Mouse (Mus musculus) thymus, adult 2 months (tissue): ENCODE measurements around the gene Mmp23. TPM values are rescaled to one million over a fixed set of nuclear protein-coding genes. Genes with fewer than 3 reads are reported as not detected.

ENCODE experiments used
- DNase-seq: peaks from one replicate; pipeline ENCODE4 v3.0.0; 2021
- H3K27ac ChIP-seq: fragments of 200-500 bp; 2 replicates; pipeline ENCODE4 v1.5.1; 2012; ENCODE audit warnings: low read length, control low read depth; ENCODE audit not compliant: control insufficient read depth, insufficient read depth
- H3K27me3 ChIP-seq: fragments of 200-500 bp; 2 replicates; pipeline ENCODE4 v1.6.1; 2012; ENCODE audit warnings: mild to moderate bottlenecking, low read length, moderate library complexity, mixed read lengths; ENCODE audit not compliant: control insufficient read depth, insufficient read depth
- H3K36me3 ChIP-seq: fragments of 200-500 bp; 2 replicates; pipeline ENCODE4 v1.6.1; 2012; ENCODE audit warnings: mild to moderate bottlenecking, low read length, moderate library complexity; ENCODE audit not compliant: control insufficient read depth, insufficient read depth
- H3K4me1 ChIP-seq: fragments of 200-500 bp; replicated peaks from 2 replicates; pipeline ENCODE4 v1.6.1; 2012; ENCODE audit warnings: low read length; ENCODE audit not compliant: control insufficient read depth, insufficient read depth
- H3K4me3 ChIP-seq: fragments of 200-500 bp; 2 replicates; pipeline ENCODE4 v1.5.1; 2012; ENCODE audit warnings: mild to moderate bottlenecking, low read length, control low read depth, moderate library complexity; ENCODE audit not compliant: control insufficient read depth, insufficient read depth
- CTCF ChIP-seq: fragments of 200-500 bp; IDR thresholded peaks from 2 replicates; pipeline ENCODE4 v1.5.1; 2012; ENCODE audit warnings: mild to moderate bottlenecking, control low read depth, low read length, moderate library complexity, borderline replicate concordance; ENCODE audit not compliant: control insufficient read depth, poor library complexity, insufficient read depth; ENCODE audit errors: extremely low read depth
- POLR2A ChIP-seq: fragments of 200-500 bp; IDR thresholded peaks from 2 replicates; pipeline ENCODE4 v1.6.1; 2012; ENCODE audit warnings: mild to moderate bottlenecking, low read length, control low read depth, moderate library complexity; ENCODE audit not compliant: control insufficient read depth, poor library complexity, insufficient read depth; ENCODE audit errors: extremely low read depth
- WGBS: fragments of 180-500 bp; shearing (Covaris S2); methylation state at CpG from one replicate; pipeline ENCODE4 v1.1.7; 2018; 5-methylcytosine and 5-hydroxymethylcytosine counted together
- polyA plus RNA-seq: library from polyadenylated mRNA; depleted of rRNA; stranded (reverse); fragments of >200 nt; gene quantifications from 2 replicates; pipeline ENCODE4 v1.2.3, GENCODE M21; 2012

Mmp23 gene
- polyA plus RNA-seq, 1 experiment = 17.0 TPM

DNA sequence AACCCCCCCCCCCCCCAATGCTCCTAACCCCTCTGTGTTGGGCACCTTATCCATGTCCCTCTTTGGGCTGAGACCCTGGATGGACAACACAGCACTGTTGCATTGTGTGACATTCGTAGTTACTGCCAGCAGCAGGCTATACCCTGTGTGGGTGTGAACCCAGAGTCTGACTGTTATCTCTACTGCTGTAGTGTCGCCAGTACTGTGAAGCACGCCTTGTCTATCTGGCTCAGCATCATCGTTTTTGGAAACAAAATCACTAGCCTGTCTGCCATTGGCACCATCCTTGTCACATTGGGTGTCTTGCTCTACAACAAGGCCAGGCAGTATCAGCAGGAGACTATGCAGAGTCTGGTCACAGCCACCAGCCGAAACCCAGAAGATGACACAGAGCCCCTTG is 34.9 kb downstream of the Mmp23 start:
- H3K36me3 ChIP-seq = peaks cover 42% of the 10 kb centered on the region
- no peak overlapping the region for H3K4me3 ChIP-seq
- DNase-seq = no peak
- 98% methylated on average over 5 of the region's 5 CpGs for WGBS
- no peak for TF ChIP-seq CTCF
- TF ChIP-seq POLR2A = no peak
- H3K4me1 ChIP-seq = no peaks in the 10 kb centered on the region
- no peak overlapping the region for H3K27ac ChIP-seq
- H3K27me3 ChIP-seq = no peaks in the 10 kb centered on the region

DNA sequence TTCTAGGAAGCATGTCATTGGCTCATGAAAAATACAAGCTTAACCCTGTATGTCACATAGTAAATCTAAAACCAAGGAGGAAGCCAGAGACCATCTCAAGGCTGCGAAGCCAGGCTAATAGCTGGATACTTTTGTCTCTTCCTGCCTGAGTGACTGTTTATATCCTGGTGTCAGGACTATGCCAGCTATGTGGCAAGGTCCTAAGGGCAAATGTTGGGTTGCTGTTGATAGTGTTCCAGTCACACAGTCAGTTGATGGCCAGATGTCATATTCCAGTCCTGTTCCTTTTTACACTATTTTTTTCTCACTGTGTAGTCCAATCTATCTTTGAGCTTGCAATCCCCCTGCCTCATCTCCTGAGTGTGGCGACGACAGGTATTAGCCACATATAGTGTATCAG is 39.9 kb downstream of the Mmp23 start:
- over 99% methylated on average over 3 of the region's 3 CpGs for WGBS
- Histone ChIP-seq H3K4me1 (no peaks in the 10 kb centered on the region), H3K27me3 (no peaks in the 10 kb centered on the region), H3K36me3 (peaks cover 48% of the 10 kb centered on the region), H3K27ac (no peak overlapping the region), H3K4me3 (no peak overlapping the region)
- TF ChIP-seq CTCF (no peak), POLR2A (no peak)
- DNase-seq = no peak

DNA sequence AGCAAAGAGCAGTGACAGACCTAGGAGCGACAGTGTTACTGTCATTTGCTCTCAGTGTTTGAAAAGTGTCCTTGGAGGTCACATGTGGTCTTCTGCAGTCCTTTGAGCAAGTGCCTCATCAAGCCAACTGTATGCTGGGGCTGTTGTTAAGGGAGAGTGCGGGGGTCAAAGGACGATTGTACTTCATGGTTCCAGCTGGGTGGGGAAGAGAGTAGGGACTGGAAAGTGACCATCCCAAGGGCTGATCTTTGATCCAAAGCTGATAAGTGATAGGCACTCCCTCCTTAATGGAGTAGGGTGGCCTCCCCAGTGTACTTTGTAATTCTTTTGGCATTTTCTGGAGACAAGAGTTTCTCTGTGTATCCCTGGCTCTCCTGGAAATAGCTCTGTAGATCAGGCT is 41.3 kb downstream of the Mmp23 start:
- Histone ChIP-seq H3K36me3 (peaks cover 36% of the 10 kb centered on the region), H3K27ac (no peak overlapping the region), H3K4me1 (no peaks in the 10 kb centered on the region), H3K4me3 (no peak overlapping the region), H3K27me3 (no peaks in the 10 kb centered on the region)
- TF ChIP-seq POLR2A (no peak), CTCF (no peak)
- DNase-seq = no peak
- 96% methylated on average over 3 of the region's 3 CpGs for WGBS

DNA sequence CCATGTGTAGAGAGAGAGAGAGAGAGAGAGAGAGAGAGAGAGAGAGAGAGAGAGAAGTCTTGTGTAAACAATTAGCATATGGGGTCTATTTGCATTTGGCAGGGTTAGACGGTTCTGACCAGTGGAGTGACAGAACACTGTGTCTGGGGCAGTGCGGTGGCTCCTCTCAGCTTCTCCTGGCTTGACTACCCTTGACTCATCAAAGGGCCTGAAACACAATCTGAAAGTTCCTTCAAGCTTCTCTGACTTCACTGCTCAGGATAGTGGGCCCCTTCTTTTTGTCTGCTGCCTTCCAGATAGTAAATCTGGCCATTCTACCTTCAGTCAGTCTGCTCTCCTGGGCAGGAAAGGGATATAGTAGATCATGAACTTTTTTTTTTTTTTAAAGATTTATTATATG is 46.4 kb downstream of the Mmp23 start:
- Histone ChIP-seq H3K27me3 (no peaks in the 10 kb centered on the region), H3K27ac (no peak overlapping the region), H3K4me1 (peaks cover 6% of the 10 kb centered on the region), H3K36me3 (0 out of 2 replicates have a peak, but pooled peaks cover 14% of the 10 kb centered on the region), H3K4me3 (no peak overlapping the region)
- WGBS = 84% methylated on average over 2 of the region's 2 CpGs
- DNase-seq = no peak
- TF ChIP-seq POLR2A = no peak
- no peak for TF ChIP-seq CTCF

DNA sequence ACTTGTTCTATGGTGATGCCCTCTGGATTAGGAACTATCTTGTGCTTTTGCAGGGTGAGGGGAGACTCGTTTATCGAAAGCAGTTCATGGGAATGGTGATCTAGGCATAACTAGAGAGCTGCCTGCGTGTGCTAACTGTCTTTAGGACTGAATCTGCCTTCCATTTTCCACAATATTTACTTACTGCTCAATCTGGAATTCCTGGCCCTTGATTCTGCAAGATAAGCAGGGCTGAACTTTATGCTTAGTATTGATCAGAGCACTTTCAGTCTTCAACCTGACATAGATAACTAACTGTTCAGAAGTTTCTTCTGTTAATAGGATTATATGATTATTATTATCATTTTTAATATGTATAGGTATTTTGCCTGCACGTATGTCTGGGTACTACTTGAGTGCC is 48.1 kb downstream of the Mmp23 start:
- Histone ChIP-seq H3K36me3 (0 out of 2 replicates have a peak, but pooled peaks cover 5% of the 10 kb centered on the region), H3K27ac (no peak overlapping the region), H3K4me3 (no peak overlapping the region), H3K27me3 (no peaks in the 10 kb centered on the region), H3K4me1 (peaks cover 6% of the 10 kb centered on the region)
- DNase-seq = no peak
- TF ChIP-seq POLR2A (no peak), CTCF (no peak)
- WGBS = 97% methylated on average over 4 of the region's 4 CpGs

DNA sequence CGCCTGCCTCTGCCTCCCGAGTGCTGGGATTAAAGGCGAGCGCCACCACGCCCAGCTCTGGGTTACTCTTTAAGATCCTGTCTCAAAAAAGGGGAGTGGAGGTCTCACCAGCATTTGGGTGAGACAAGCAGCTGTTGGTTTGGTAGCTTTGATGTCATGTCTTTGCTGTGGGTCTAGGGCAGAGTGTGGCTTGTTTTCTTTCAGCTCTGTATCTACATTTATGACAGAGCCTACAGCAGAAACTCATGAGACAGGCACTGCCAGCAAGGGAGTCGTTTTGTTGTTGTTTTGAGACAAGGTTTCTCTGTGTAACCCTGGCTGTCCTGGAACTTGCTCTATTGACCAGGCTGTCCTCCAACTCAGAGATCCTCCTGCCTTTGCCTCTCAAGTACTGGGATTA is 49.4 kb downstream of the Mmp23 start:
- H3K36me3 ChIP-seq = no peaks in the 10 kb centered on the region
- DNase-seq = no peak
- peak overlapping the region; percentile 91 for H3K27ac ChIP-seq

DNA sequence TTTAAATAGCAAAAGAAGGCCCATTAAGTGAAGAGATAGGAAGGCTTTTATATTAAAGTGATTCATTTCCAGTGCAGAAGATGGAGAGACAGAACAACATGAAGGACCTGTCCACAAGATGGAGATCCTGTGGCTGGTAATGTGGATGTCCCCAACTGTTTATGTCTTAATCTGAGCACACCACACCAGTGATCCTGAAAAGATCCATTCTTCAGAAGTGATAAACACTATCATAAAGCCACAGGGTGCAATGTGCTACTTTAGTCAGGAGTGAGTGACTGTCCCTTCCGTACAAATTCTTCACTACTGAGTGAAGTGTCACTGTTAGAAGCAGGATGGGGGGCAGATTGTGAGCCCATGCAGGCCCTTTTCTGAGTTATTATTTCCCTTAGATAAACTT is 50.4 kb downstream of the Mmp23 start:
- Histone ChIP-seq H3K4me1 (peaks cover 6% of the 10 kb centered on the region), H3K27ac (no peak overlapping the region), H3K4me3 (no peak overlapping the region), H3K36me3 (no peaks in the 10 kb centered on the region), H3K27me3 (no peaks in the 10 kb centered on the region)
- WGBS = 97% methylated on average over 1 of the region's 1 CpGs
- DNase-seq = no peak
- TF ChIP-seq CTCF = no peak
- TF ChIP-seq POLR2A = no peak

More for the DNA sequence above, 49.4 kb downstream of the Mmp23 start:
- WGBS = 35% methylated on average over 6 of the region's 6 CpGs
- no peaks in the 10 kb centered on the region for H3K27me3 ChIP-seq
- H3K4me1 ChIP-seq = peaks cover 6% of the 10 kb centered on the region
- TF ChIP-seq POLR2A (no peak), CTCF (no peak)
- H3K4me3 ChIP-seq = no peak overlapping the region
